Mouse (Mus musculus) G1E (cell line): Measurements from ENCODE around the gene Coro1c. TPM values are rescaled to one million over a fixed set of nuclear protein-coding genes. Genes with fewer than 3 reads are reported as not detected.

Source experiments
- ATAC-seq: 2 replicates; pipeline ENCODE4 v1.8.0; 2016; ENCODE audit warnings: mild to moderate bottlenecking; ENCODE audit not compliant: insufficient number of reproducible peaks, poor library complexity, low FRiP score, severe bottlenecking; ENCODE audit errors: extremely low read depth
- DNase-seq: peaks from one replicate; pipeline ENCODE4 v3.0.0; 2012; ENCODE audit warnings: low spot score
- H3K27me3 ChIP-seq: 2 replicates; pipeline ENCODE4 v1.6.1; 2012; ENCODE audit warnings: mild to moderate bottlenecking, low read length, inconsistent platforms; ENCODE audit not compliant: insufficient read depth
- H3K36me3 ChIP-seq: replicated peaks from 2 replicates; pipeline ENCODE3; 2012; ENCODE audit warnings: mild to moderate bottlenecking, inconsistent platforms
- H3K4me1 ChIP-seq: 2 replicates; pipeline ENCODE4 v1.6.1; 2012; ENCODE audit warnings: low read depth, low read length, inconsistent platforms, mixed read lengths; ENCODE audit not compliant: insufficient read depth
- H3K4me3 ChIP-seq: 2 replicates; pipeline ENCODE4 v1.5.1; 2012; ENCODE audit warnings: low read depth, mild to moderate bottlenecking, inconsistent platforms, low read length, moderate library complexity, mixed read lengths
- H3K9me3 ChIP-seq: replicated peaks from 2 replicates; pipeline ENCODE4 v1.6.1; 2012; ENCODE audit warnings: inconsistent platforms
- CTCF ChIP-seq: IDR thresholded peaks from 2 replicates; pipeline ENCODE4 v1.5.1; 2012; ENCODE audit warnings: low read depth, low read length, inconsistent platforms, mixed read lengths
- GATA1 ChIP-seq: IDR thresholded peaks from 2 replicates; pipeline ENCODE4 v1.6.1; 2012; ENCODE audit warnings: borderline replicate concordance, low read length, inconsistent platforms, mixed read lengths
- GATA2 ChIP-seq: IDR thresholded peaks from 2 replicates; pipeline ENCODE4 v1.6.1; 2012; ENCODE audit warnings: low read depth, low read length, inconsistent platforms, borderline replicate concordance
- POLR2AphosphoS5 ChIP-seq: IDR thresholded peaks from 2 replicates; pipeline ENCODE4 v1.6.1; 2012; ENCODE audit warnings: low read depth, low read length, inconsistent platforms; ENCODE audit not compliant: insufficient replicate concordance
- TAL1 ChIP-seq: conservative IDR thresholded peaks from 2 replicates; pipeline ENCODE4 v1.6.1; 2012; ENCODE audit warnings: low read depth, low read length, inconsistent platforms, mixed read lengths
- polyA plus RNA-seq: library from polyadenylated mRNA; stranded (reverse); fragments of >175 nt; gene quantifications from 2 replicates; pipeline ENCODE4 v1.2.3, GENCODE M21; 2012
- total RNA-seq, 2 experiments: library from RNA; stranded (forward) in 1 of 2; stranded (reverse) in 1 of 2; fragments of 200-1000 nt in 1 of 2; fragments of >200 nt in 1 of 2; fragmentation: Nextera tagmentation in 1 of 2; gene quantifications; 2 replicates each; pipeline ENCODE4 v1.2.3; 2014 to 2017

The Coro1c gene
- total and polyA plus RNA-seq, 3 experiments: 59.1 to 77.5 (median 70.5) TPM

- Histone ChIP-seq H3K4me1 (peaks cover 40% of the 10 kb centered on the region), H3K36me3 (peaks cover 4% of the 10 kb centered on the region)
Measured at GRCm38 (mm10) chr5:113910705-113911104, 2.1 kb upstream of the Coro1c start.

GRCm38 (mm10) chr5:113910065-113910701 is 1.6 kb upstream of the Coro1c start:
- Histone ChIP-seq H3K4me1 (peaks cover 45% of the 10 kb centered on the region), H3K36me3 (peaks cover 8% of the 10 kb centered on the region), H3K27me3 (peaks cover 20% of the 10 kb centered on the region), H3K9me3 (no peaks in the 10 kb centered on the region), H3K4me3 (peak overlapping the region; percentile 33; the same call in 1 of the 2 replicates)
- TF ChIP-seq POLR2AphosphoS5 (no peak), TAL1 (no peak), GATA2 (no peak), CTCF (no peak), GATA1 (no peak)
- no peak for ATAC-seq
- peak; percentile 42 for DNase-seq

More at GRCm38 (mm10) chr5:113910705-113911104, 2.1 kb upstream of the Coro1c start:
- DNase-seq (no peak), ATAC-seq (no peak)
- Histone ChIP-seq H3K4me3 (no peak overlapping the region; the same call in 1 of the 2 replicates), H3K27me3 (peaks cover 25% of the 10 kb centered on the region), H3K9me3 (no peaks in the 10 kb centered on the region)
- TF ChIP-seq POLR2AphosphoS5: no peak
- no peak for TF ChIP-seq TAL1
- TF ChIP-seq GATA1: no peak
- no peak for TF ChIP-seq GATA2
- no peak for TF ChIP-seq CTCF

- TF ChIP-seq GATA2: no peak
- TF ChIP-seq CTCF: no peak
- TF ChIP-seq POLR2AphosphoS5: no peak
- no peak for TF ChIP-seq GATA1
- no peak for TF ChIP-seq TAL1
- ATAC-seq (peak; percentile 42), DNase-seq (peak; percentile 82)
Measured at GRCm38 (mm10) chr5:113907786-113908567, 581 bp downstream of the Coro1c start.

GRCm38 (mm10) chr5:113906958-113907735 is 1.4 kb downstream of the Coro1c start:
- H3K36me3 ChIP-seq: peaks cover 14% of the 10 kb centered on the region
- peaks cover 70% of the 10 kb centered on the region for H3K4me1 ChIP-seq
- ATAC-seq (no peak), DNase-seq (no peak)
- TF ChIP-seq CTCF: no peak
- no peak for TF ChIP-seq GATA1
- no peak for TF ChIP-seq POLR2AphosphoS5
- TF ChIP-seq TAL1: no peak
- TF ChIP-seq GATA2: no peak
- H3K4me3 ChIP-seq: peak overlapping the region; percentile 94
- H3K27me3 ChIP-seq: 0 out of 2 replicates have a peak, but pooled peaks cover 2% of the 10 kb centered on the region
- no peaks in the 10 kb centered on the region for H3K9me3 ChIP-seq

More at GRCm38 (mm10) chr5:113907786-113908567, 581 bp downstream of the Coro1c start:
- Histone ChIP-seq H3K4me1 (peaks cover 64% of the 10 kb centered on the region), H3K36me3 (peaks cover 12% of the 10 kb centered on the region), H3K27me3 (peaks cover 7% of the 10 kb centered on the region), H3K4me3 (peak overlapping the region; percentile 94), H3K9me3 (no peaks in the 10 kb centered on the region)

GRCm38 (mm10) chr5:113904987-113905386 is 3.6 kb downstream of the Coro1c start:
- H3K36me3 ChIP-seq: peaks cover 18% of the 10 kb centered on the region
- no peak for DNase-seq
- no peak overlapping the region for H3K4me3 ChIP-seq

GRCm38 (mm10) chr5:113902983-113903382 is 5.6 kb downstream of the Coro1c start:
- Histone ChIP-seq H3K9me3 (no peaks in the 10 kb centered on the region), H3K4me3 (peak overlapping the region; percentile 56; the same call in 1 of the 2 replicates), H3K4me1 (peaks cover 74% of the 10 kb centered on the region), H3K27me3 (no peaks in the 10 kb centered on the region), H3K36me3 (peaks cover 29% of the 10 kb centered on the region)
- no peak for TF ChIP-seq GATA1
- no peak for TF ChIP-seq GATA2
- TF ChIP-seq TAL1: no peak
- no peak for TF ChIP-seq POLR2AphosphoS5
- TF ChIP-seq CTCF: no peak
- DNase-seq: no peak
- ATAC-seq: no peak

More at GRCm38 (mm10) chr5:113904987-113905386, 3.6 kb downstream of the Coro1c start:
- Histone ChIP-seq H3K4me1 (peaks cover 75% of the 10 kb centered on the region), H3K9me3 (no peaks in the 10 kb centered on the region), H3K27me3 (no peaks in the 10 kb centered on the region)
- no peak for ATAC-seq
- TF ChIP-seq CTCF (no peak), GATA2 (no peak), GATA1 (no peak), POLR2AphosphoS5 (no peak), TAL1 (no peak)
